In the genomic region with DNA sequence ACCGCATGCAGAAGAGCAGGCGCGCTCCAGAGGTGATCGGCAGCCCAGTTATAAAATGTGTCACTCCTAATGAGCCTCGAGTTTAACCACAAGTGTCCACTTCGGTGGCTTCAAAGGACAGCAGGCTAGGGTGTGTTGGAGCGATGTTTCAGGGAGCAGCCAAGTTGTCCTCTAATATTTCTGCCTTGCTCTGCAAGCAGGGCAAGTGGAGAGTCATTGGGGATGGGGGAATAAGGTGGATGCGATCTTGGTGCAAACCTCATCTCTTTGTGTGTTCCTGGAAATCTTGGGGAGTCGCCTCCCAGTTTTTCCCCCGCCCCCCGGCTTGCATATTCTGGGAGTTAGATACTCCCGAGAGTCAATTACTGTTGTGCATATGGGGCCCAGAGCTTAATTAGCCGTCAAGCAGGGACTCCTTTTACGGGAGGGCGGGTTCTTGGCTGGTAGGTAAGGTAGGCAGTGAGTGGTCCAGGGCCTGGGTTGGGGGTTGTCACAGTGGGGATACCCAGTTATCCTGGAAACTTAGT, we compare ENCODE assay signal across 8 mouse cellular contexts. TPM values are rescaled to one million over a fixed set of nuclear protein-coding genes. Genes with fewer than 3 reads are reported as not detected.
DNase-seq lines count a peak whose midpoint lies in the region; ATAC-seq lines count a peak whose summit lies in the region.

No protein-coding gene starts in this region.

- H3K27ac ChIP-seq in brown adipose tissue, adult 24 weeks (replicated peaks; ENCODE audit: low read depth, low read length): peak overlapping the region; percentile 91
- peak overlapping the region; percentile 95 for H3K27ac ChIP-seq in hindbrain, embryonic 12.5 days
- H3K27ac ChIP-seq in midbrain, embryonic 11.5 days (ENCODE audit: low read depth, low read length): peak overlapping the region; percentile 91

- no peaks in the 10 kb centered on the region for H3K36me3 ChIP-seq in hindbrain, embryonic 12.5 days
- no peaks in the 10 kb centered on the region for H3K36me3 ChIP-seq in midbrain, embryonic 11.5 days (ENCODE audit: control insufficient read depth, insufficient read depth, low read length)

- intact Hi-C loops in left cerebral cortex, postnatal 14 days (cut with DNase I): loop anchor here (5.0 kb wide), 1 partner anchor 47 kb away; no protein-coding TSS in a partner anchor

- H3K9me3 ChIP-seq in hindbrain, embryonic 12.5 days (replicated peaks): no peaks in the 10 kb centered on the region
- no peaks in the 10 kb centered on the region for H3K9me3 ChIP-seq in midbrain, embryonic 11.5 days (ENCODE audit: control insufficient read depth, low read length)

- peaks cover 37% of the 10 kb centered on the region for H3K4me1 ChIP-seq in brown adipose tissue, adult 24 weeks (ENCODE audit: control insufficient read depth, insufficient read depth, insufficient read length, low read length)
- peaks cover 37% of the 10 kb centered on the region for H3K4me1 ChIP-seq in hindbrain, embryonic 12.5 days
- H3K4me1 ChIP-seq in midbrain, embryonic 11.5 days (ENCODE audit: control insufficient read depth, insufficient read depth, low read length): peaks cover 13% of the 10 kb centered on the region

- H3K9ac ChIP-seq in hindbrain, embryonic 12.5 days: peak overlapping the region; percentile 94
- H3K9ac ChIP-seq in midbrain, embryonic 11.5 days (ENCODE audit: low read length): peak overlapping the region; percentile 93

- peak overlapping the region; percentile 89 for H3K4me2 ChIP-seq in hindbrain, embryonic 12.5 days (replicated peaks)
- peak overlapping the region; percentile 86 for H3K4me2 ChIP-seq in midbrain, embryonic 11.5 days

- H3K27me3 ChIP-seq in hindbrain, embryonic 12.5 days: no peaks in the 10 kb centered on the region
- no peaks in the 10 kb centered on the region for H3K27me3 ChIP-seq in midbrain, embryonic 11.5 days (ENCODE audit: control insufficient read depth, insufficient read depth, low read length)

- WGBS in hindbrain, embryonic 12.5 days: 4% methylated on average over 15 of the region's 15 CpGs
- WGBS in midbrain, embryonic 11.5 days: under 1% methylated on average over 15 of the region's 15 CpGs

- peak overlapping the region; percentile 96 for H3K4me3 ChIP-seq in brown adipose tissue, adult 24 weeks (ENCODE audit: insufficient read depth, low read depth, low read length)
- H3K4me3 ChIP-seq in hindbrain, embryonic 12.5 days: peak overlapping the region; percentile 66
- peak overlapping the region; percentile 87 for H3K4me3 ChIP-seq in midbrain, embryonic 11.5 days (ENCODE audit: low read depth, low read length)

- peak; percentile 50; the same call in 1 of the 2 replicates for ATAC-seq in hindbrain, embryonic 12.5 days (ENCODE audit: low FRiP score)
- ATAC-seq in midbrain, embryonic 11.5 days (ENCODE audit: low FRiP score): no peak
- ATAC-seq in megakaryocyte progenitor cell, adult 5-6 weeks (replicated peaks; ENCODE audit: poor library complexity): no peak

- DNase-seq in gastrocnemius, postnatal 10 days: peak; percentile 30
- no peak for DNase-seq in gastrocnemius, adult 18-20 months (ENCODE audit: low spot score)
- peak; percentile 49 for DNase-seq in 3T3-L1 (ENCODE audit: low read depth, low spot score)
- no peak for DNase-seq in midbrain, embryonic 11.5 days (ENCODE audit: low spot score, missing footprints)
- no peak for DNase-seq in left cerebral cortex, postnatal 14 days (ENCODE audit: low spot score in 2 of 2)

RNA-seq across cellular contexts. Expression of gene Rapgef1, which starts 0.8 kb away (rescaled TPM):
- total RNA-seq in gastrocnemius, postnatal 10 days (2021): 10 to 100 TPM; 90.9 to 92.2 TPM
- total RNA-seq in gastrocnemius, adult 18-20 months (2021): 100 to 1,000 TPM; 137 to 155 TPM
- 19.1 and 24.3 TPM in 2 replicates for polyA plus RNA-seq in brown adipose tissue, adult 24 weeks (2012; ENCODE audit: insufficient read depth, insufficient read length, missing spikeins)
- polyA plus RNA-seq in hindbrain, embryonic 12.5 days (2016; fragmentation: Nextera tagmentation; extraction: Ambion mirVana): 22.7 and 24.7 TPM in 2 replicates
- 12.4 and 15.6 TPM in 2 replicates for polyA plus RNA-seq in midbrain, embryonic 11.5 days (2014; fragmentation: Nextera tagmentation; extraction: Ambion mirVana)
- 100 to 1,000 TPM; 118 to 124 TPM for total RNA-seq in left cerebral cortex, postnatal 14 days (2021)
- total RNA-seq in megakaryocyte progenitor cell, adult 5-6 weeks (2015): 19.4 and 21.7 TPM in 2 replicates
- 22.9 and 24.9 TPM in 2 replicates for total RNA-seq in megakaryocyte progenitor cell, adult 5-6 weeks (2017)

Comparison
In these comparisons a context has a peak if more than half of its experiments do, and no peak if none do; other contexts are left out.
1. DNase-seq: peak in gastrocnemius, postnatal 10 days (single experiment) and 3T3-L1 (single experiment); none in gastrocnemius, adult 18-20 months (single experiment), midbrain, embryonic 11.5 days (single experiment) and left cerebral cortex, postnatal 14 days (0 of 2).
2. Peak in every context shown above with its lines, with median percentiles within 50 percentile points of each other: H3K27ac ChIP-seq and H3K4me3 ChIP-seq.